Mouse (Mus musculus): ENCODE data around the gene Ccz1.

The Ccz1 gene

GRCm38 (mm10) chr5:144014551-144015311 lies at the start of gene Ccz1:
Gene Ccz1 (minus strand): TSS chr5:144014877.
- in situ Hi-C loops (cut with MboI; ENCODE audit: unreplicated experiment in 2 of 2) = loop anchor here (25.0 kb wide), 1 partner anchor 1098 kb away; the partner anchor contains the start of gene Arpc1b (in 2 of the 2)

- in situ Hi-C loops (cut with MboI; ENCODE audit: unreplicated experiment in 2 of 2) = no loop called here
Observed at GRCm38 (mm10) chr5:144064093-144064492, 49.4 kb upstream of the Ccz1 start.

- in situ Hi-C loops (cut with MboI; ENCODE audit: unreplicated experiment in 2 of 2) = no loop called here
Observed at GRCm38 (mm10) chr5:144054340-144054739, 39.7 kb upstream of the Ccz1 start.

GRCm38 (mm10) chr5:144053450-144053849 lies 38.8 kb upstream of the Ccz1 start:
- in situ Hi-C loops (cut with MboI; ENCODE audit: unreplicated experiment in 2 of 2) = no loop called here

GRCm38 (mm10) chr5:144051268-144051667 lies 36.6 kb upstream of the Ccz1 start:
- in situ Hi-C loops (cut with MboI; ENCODE audit: unreplicated experiment in 2 of 2) = no loop called here

- in situ Hi-C loops (cut with MboI; ENCODE audit: unreplicated experiment in 2 of 2) = loop anchor here in 1 of 2 experiments (10.0 kb wide), 1 partner anchor 335 kb away; no protein-coding TSS in a partner anchor
Observed at GRCm38 (mm10) chr5:144049881-144050280, 35.2 kb upstream of the Ccz1 start.

- in situ Hi-C loops (cut with MboI; ENCODE audit: unreplicated experiment in 2 of 2) = loop anchor here in 1 of 2 experiments (10.0 kb wide), 1 partner anchor 337 kb away; no protein-coding TSS in a partner anchor
Observed at GRCm38 (mm10) chr5:144047324-144047723, 32.6 kb upstream of the Ccz1 start.

GRCm38 (mm10) chr5:144043166-144043565 lies 28.5 kb upstream of the Ccz1 start:
- in situ Hi-C loops (cut with MboI; ENCODE audit: unreplicated experiment in 2 of 2) = loop anchor here (5.0 to 10.0 kb wide), 6 partner anchors 114 to 694 kb away; no protein-coding TSS in a partner anchor

- in situ Hi-C loops (cut with MboI; ENCODE audit: unreplicated experiment in 2 of 2) = loop anchor here (5.0 to 10.0 kb wide), 6 partner anchors 116 to 696 kb away; no protein-coding TSS in a partner anchor
Observed at GRCm38 (mm10) chr5:144040720-144041364, 26.2 kb upstream of the Ccz1 start.

GRCm38 (mm10) chr5:144039886-144040285 lies 25.2 kb upstream of the Ccz1 start:
- in situ Hi-C loops (cut with MboI; ENCODE audit: unreplicated experiment in 2 of 2) = loop anchor here (5.0 to 10.0 kb wide), 6 partner anchors 117 to 697 kb away; no protein-coding TSS in a partner anchor

- in situ Hi-C loops (cut with MboI; ENCODE audit: unreplicated experiment in 2 of 2) = no loop called here
Observed at GRCm38 (mm10) chr5:144039156-144039675, 24.5 kb upstream of the Ccz1 start.

GRCm38 (mm10) chr5:144036952-144037351 lies 22.3 kb upstream of the Ccz1 start:
- in situ Hi-C loops (cut with MboI; ENCODE audit: unreplicated experiment in 2 of 2) = no loop called here

- in situ Hi-C loops (cut with MboI; ENCODE audit: unreplicated experiment in 2 of 2) = no loop called here
Observed at GRCm38 (mm10) chr5:144034567-144034966, 19.9 kb upstream of the Ccz1 start.

GRCm38 (mm10) chr5:144032491-144032890 lies 17.8 kb upstream of the Ccz1 start:
- in situ Hi-C loops (cut with MboI; ENCODE audit: unreplicated experiment in 2 of 2) = no loop called here

- in situ Hi-C loops (cut with MboI; ENCODE audit: unreplicated experiment in 2 of 2) = no loop called here
Observed at GRCm38 (mm10) chr5:144026620-144027263, 12.1 kb upstream of the Ccz1 start, which contains the start of gene Ocm. Gene Ocm (minus strand): TSS chr5:144026670.

- in situ Hi-C loops (cut with MboI; ENCODE audit: unreplicated experiment in 2 of 2) = loop anchor here (25.0 kb wide), 1 partner anchor 1096 kb away; the partner anchor contains the start of gene Arpc1b (in 2 of the 2)
Observed at GRCm38 (mm10) chr5:144015845-144016244, 1.2 kb upstream of the Ccz1 start.

GRCm38 (mm10) chr5:144015312-144015650 lies 604 bp upstream of the Ccz1 start:
- in situ Hi-C loops (cut with MboI; ENCODE audit: unreplicated experiment in 2 of 2) = loop anchor here (25.0 kb wide), 1 partner anchor 1097 kb away; the partner anchor contains the start of gene Arpc1b (in 2 of the 2)

GRCm38 (mm10) chr5:144013366-144014134 lies 1.1 kb downstream of the Ccz1 start:
- in situ Hi-C loops (cut with MboI; ENCODE audit: unreplicated experiment in 2 of 2) = loop anchor here (25.0 kb wide), 1 partner anchor 1099 kb away; the partner anchor contains the start of gene Arpc1b (in 2 of the 2)

GRCm38 (mm10) chr5:144002461-144003192 lies 12.1 kb downstream of the Ccz1 start:
- in situ Hi-C loops (cut with MboI; ENCODE audit: unreplicated experiment in 2 of 2) = loop anchor here (25.0 kb wide), 1 partner anchor 1110 kb away; the partner anchor contains the start of gene Arpc1b (in 2 of the 2)

All from v-Abl transformed pro-B cells (cell line).